Mouse (Mus musculus): Measurements from ENCODE around the gene Gm43191. TPM values are rescaled to one million over a fixed set of nuclear protein-coding genes. Genes with fewer than 3 reads are reported as not detected.

The Gm43191 gene
- polyA plus RNA-seq, 1 experiment from 2014 or later, result not detected

DNA sequence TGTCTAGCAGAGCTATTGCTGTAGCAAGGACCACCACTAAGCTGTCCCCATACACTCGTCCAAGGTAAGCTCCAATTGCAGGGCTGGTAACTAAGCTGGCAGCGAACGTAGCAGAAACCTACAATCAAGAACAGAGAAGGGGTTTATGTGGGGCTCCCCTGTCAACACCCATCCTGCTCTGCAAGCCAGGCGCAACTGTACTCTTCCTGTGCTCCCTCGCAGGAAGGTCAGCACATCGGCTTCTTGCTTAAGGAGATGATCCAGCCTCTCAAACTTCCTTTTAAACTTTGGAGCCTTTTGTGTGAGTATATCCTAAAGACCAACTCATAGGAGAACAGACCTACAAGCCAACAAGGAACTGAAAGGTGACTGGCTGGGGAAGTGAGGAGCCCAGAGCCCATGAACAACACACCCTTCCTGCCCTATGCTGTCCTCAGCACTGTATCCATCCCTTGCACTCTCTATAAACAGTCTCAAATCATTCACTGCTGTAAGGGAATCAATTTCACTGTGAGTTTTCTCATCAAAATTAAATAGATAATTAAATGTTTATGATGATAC lies 39.2 kb downstream of the Gm43191 start:
- DNase-seq (ENCODE audit: low spot score) (no peak), ATAC-seq (ENCODE audit: insufficient number of reproducible peaks, low FRiP score, low TSS enrichment, low read depth) (no peak)
- H3K36me3 ChIP-seq (ENCODE audit: control insufficient read depth, insufficient read depth, low read length), result peaks cover 30% of the 10 kb centered on the region; the same call in 1 of the 2 replicates
- H3K9me3 ChIP-seq (ENCODE audit: control insufficient read depth, low read length), result no peaks in the 10 kb centered on the region
- no peak overlapping the region for H3K4me2 ChIP-seq (ENCODE audit: low read depth, severe bottlenecking)
- 89% methylated on average over 6 of the region's 6 CpGs for WGBS
- no peaks in the 10 kb centered on the region for H3K27me3 ChIP-seq (ENCODE audit: control insufficient read depth, insufficient read depth, low read length)
- H3K4me1 ChIP-seq (ENCODE audit: control insufficient read depth, insufficient read depth, low read length), result no peaks in the 10 kb centered on the region
- H3K9ac ChIP-seq (ENCODE audit: low read length), result no peak overlapping the region
- no peak overlapping the region for H3K4me3 ChIP-seq (ENCODE audit: low read depth, low read length)
- H3K27ac ChIP-seq (replicated peaks; ENCODE audit: low read depth, low read length), result no peak overlapping the region

DNA sequence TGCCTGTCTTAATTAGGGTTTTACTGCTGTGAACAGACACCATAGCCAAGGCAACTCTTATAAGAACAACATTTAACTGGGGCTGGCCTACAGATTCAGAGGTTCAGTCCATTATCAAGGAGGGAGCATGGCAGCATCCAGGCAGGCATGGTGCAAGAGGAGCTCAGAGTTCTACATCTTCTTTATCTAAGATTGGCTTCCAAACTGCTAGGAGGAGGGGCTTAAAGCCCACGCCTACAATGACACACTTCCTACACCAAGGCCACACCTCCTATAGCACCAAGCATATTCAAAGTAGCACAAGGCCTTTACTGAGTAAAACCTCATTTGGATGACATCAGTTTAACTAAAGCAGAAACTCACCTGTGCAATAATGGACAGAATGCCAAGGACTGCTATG lies 41.0 kb downstream of the Gm43191 start:
- no peak for ATAC-seq (ENCODE audit: insufficient number of reproducible peaks, low FRiP score, low TSS enrichment, low read depth)

DNA sequence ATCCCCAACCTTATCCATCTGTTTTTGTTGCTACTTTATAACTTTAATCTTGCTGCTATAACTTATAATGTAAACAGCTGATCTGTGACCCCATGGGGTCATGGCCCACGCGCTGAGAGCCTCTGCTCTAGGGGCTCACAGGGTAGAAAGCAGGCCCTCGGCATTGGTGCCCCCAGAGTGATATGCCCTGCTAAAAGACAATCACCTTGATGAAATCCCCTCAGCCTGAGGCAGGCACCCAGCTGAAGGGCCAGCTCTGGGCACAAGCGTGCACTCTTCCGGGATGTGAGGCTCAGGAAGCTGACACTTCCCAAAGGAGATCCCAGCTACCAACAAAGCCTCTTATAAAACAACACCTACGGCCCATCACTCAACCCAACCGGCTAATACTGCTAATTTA lies 42.5 kb downstream of the Gm43191 start:
- DNase-seq (ENCODE audit: low spot score), result no peak
- WGBS, result 90% methylated on average over 7 of the region's 7 CpGs

More for the DNA sequence above, 41.0 kb downstream of the Gm43191 start:
- H3K4me2 ChIP-seq (ENCODE audit: low read depth, severe bottlenecking), result no peak overlapping the region
- no peaks in the 10 kb centered on the region for H3K9me3 ChIP-seq (ENCODE audit: control insufficient read depth, low read length)
- H3K9ac ChIP-seq (ENCODE audit: low read length), result no peak overlapping the region
- H3K27ac ChIP-seq (replicated peaks; ENCODE audit: low read depth, low read length), result no peak overlapping the region
- H3K36me3 ChIP-seq (ENCODE audit: control insufficient read depth, insufficient read depth, low read length), result peaks cover 26% of the 10 kb centered on the region; the same call in 1 of the 2 replicates
- WGBS, result 88% methylated on average over 1 of the region's 1 CpGs
- no peaks in the 10 kb centered on the region for H3K27me3 ChIP-seq (ENCODE audit: control insufficient read depth, insufficient read depth, low read length)
- H3K4me3 ChIP-seq (ENCODE audit: low read depth, low read length), result no peak overlapping the region
- H3K4me1 ChIP-seq (ENCODE audit: control insufficient read depth, insufficient read depth, low read length), result no peaks in the 10 kb centered on the region
- DNase-seq (ENCODE audit: low spot score), result no peak

DNA sequence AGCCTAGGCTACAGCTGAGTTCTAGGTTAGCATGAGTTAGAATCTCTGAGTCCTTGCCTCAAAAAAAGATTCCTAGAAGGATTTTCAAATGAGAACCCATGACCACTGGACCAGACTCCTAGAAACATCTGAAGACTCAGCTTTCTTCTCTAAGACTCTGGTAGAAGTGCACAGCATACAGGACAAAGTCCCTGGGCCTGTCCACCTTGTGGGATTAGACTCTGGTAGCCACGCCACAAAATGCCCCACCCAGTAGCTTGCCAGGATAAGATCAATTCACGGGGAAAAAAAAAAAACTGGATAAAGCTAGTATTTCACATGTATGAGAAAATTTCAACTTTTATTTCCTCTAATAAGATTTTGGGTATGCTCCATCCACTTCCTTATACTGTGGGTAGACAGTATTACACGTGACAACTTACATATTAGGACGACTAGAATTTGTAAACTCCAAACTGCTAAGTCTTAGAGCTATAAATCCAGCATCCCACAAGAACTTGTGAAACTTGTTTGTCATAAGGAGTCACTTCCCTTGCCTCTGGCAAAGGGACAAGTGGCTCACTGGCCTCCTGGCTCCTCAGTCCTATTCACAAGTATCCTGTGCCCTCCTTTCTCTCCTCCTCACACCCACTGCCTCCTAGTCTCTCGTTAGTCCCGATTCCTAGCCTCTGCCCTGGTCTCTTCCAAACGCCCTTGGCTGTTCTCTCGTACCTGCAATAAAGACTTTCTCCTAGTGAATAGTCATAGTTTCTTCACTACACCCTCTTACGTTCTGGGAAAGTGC lies 43.2 kb downstream of the Gm43191 start:
- H3K4me2 ChIP-seq (ENCODE audit: low read depth, severe bottlenecking), result no peak overlapping the region
- H3K27me3 ChIP-seq (ENCODE audit: control insufficient read depth, insufficient read depth, low read length), result no peaks in the 10 kb centered on the region
- DNase-seq (ENCODE audit: low spot score), result no peak
- H3K27ac ChIP-seq (replicated peaks; ENCODE audit: low read depth, low read length), result no peak overlapping the region
- WGBS, result 87% methylated on average over 9 of the region's 9 CpGs
- H3K9me3 ChIP-seq (ENCODE audit: control insufficient read depth, low read length), result no peaks in the 10 kb centered on the region
- no peak overlapping the region for H3K9ac ChIP-seq (ENCODE audit: low read length)
- H3K4me3 ChIP-seq (ENCODE audit: low read depth, low read length), result no peak overlapping the region
- no peaks in the 10 kb centered on the region for H3K4me1 ChIP-seq (ENCODE audit: control insufficient read depth, insufficient read depth, low read length)
- H3K36me3 ChIP-seq (ENCODE audit: control insufficient read depth, insufficient read depth, low read length), result peaks cover 22% of the 10 kb centered on the region; the same call in 1 of the 2 replicates
- ATAC-seq (ENCODE audit: insufficient number of reproducible peaks, low FRiP score, low TSS enrichment, low read depth), result no peak

More for the DNA sequence above, 42.5 kb downstream of the Gm43191 start:
- Histone ChIP-seq H3K27ac (replicated peaks; ENCODE audit: low read depth, low read length) (no peak overlapping the region), H3K4me3 (ENCODE audit: low read depth, low read length) (no peak overlapping the region), H3K4me1 (ENCODE audit: control insufficient read depth, insufficient read depth, low read length) (no peaks in the 10 kb centered on the region), H3K9me3 (ENCODE audit: control insufficient read depth, low read length) (no peaks in the 10 kb centered on the region), H3K9ac (ENCODE audit: low read length) (no peak overlapping the region), H3K4me2 (ENCODE audit: low read depth, severe bottlenecking) (no peak overlapping the region), H3K27me3 (ENCODE audit: control insufficient read depth, insufficient read depth, low read length) (no peaks in the 10 kb centered on the region), H3K36me3 (ENCODE audit: control insufficient read depth, insufficient read depth, low read length) (peaks cover 26% of the 10 kb centered on the region; the same call in 1 of the 2 replicates)
- ATAC-seq (ENCODE audit: insufficient number of reproducible peaks, low FRiP score, low TSS enrichment, low read depth), result no peak

DNA sequence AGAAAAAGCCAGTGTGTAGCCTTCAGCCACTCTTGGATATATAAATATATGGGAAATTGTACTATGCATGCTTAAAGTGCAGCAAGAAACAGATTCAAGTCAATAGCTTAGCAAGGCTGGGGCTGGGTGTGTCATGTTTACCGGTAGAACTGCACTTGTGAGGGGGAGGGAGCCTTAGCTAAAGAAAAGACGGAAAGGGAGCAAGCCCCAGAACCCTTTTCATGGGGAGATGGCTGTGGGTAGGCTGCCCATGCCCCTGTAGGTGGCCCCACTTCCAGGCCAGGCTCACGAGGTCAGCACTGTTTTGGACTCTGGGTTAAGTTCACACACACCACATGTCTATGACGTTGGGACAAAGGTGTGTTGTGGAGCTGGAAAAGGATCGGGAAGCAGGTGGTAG lies 45.3 kb downstream of the Gm43191 start:
- whole genome bisulfite sequencing, result 84% methylated on average over 5 of the region's 5 CpGs
- peaks cover 17% of the 10 kb centered on the region; the same call in 1 of the 2 replicates for H3K36me3 ChIP-seq (ENCODE audit: control insufficient read depth, insufficient read depth, low read length)
- H3K4me2 ChIP-seq (ENCODE audit: low read depth, severe bottlenecking), result no peak overlapping the region
- no peak overlapping the region for H3K4me3 ChIP-seq (ENCODE audit: low read depth, low read length)
- H3K4me1 ChIP-seq (ENCODE audit: control insufficient read depth, insufficient read depth, low read length), result no peaks in the 10 kb centered on the region
- no peak overlapping the region for H3K27ac ChIP-seq (replicated peaks; ENCODE audit: low read depth, low read length)
- no peak overlapping the region for H3K9ac ChIP-seq (ENCODE audit: low read length)
- no peaks in the 10 kb centered on the region for H3K27me3 ChIP-seq (ENCODE audit: control insufficient read depth, insufficient read depth, low read length)
- ATAC-seq (ENCODE audit: insufficient number of reproducible peaks, low FRiP score, low TSS enrichment, low read depth), result no peak
- no peak for DNase-seq (ENCODE audit: low spot score)
- H3K9me3 ChIP-seq (ENCODE audit: control insufficient read depth, low read length), result no peaks in the 10 kb centered on the region

DNA sequence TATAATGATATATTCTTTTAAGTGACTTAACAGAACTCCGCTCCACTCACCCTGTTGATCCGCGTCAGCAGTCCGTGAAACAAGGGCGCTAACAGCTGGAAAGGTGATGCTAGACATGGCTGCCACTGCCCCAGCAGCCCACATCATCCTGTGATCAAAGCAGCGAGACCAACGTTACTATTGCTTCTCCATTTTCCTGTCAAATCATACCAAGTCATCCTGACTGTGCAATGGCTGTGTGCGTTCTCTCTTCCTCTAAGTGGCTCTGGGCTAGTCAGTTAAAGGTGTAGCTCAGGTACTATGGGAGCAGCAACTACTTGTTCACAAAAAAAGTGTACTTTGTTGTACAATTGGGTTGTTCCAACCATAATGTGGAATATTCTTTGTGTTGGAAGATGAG lies 46.2 kb downstream of the Gm43191 start:
- H3K9me3 ChIP-seq (ENCODE audit: control insufficient read depth, low read length), result no peaks in the 10 kb centered on the region

DNA sequence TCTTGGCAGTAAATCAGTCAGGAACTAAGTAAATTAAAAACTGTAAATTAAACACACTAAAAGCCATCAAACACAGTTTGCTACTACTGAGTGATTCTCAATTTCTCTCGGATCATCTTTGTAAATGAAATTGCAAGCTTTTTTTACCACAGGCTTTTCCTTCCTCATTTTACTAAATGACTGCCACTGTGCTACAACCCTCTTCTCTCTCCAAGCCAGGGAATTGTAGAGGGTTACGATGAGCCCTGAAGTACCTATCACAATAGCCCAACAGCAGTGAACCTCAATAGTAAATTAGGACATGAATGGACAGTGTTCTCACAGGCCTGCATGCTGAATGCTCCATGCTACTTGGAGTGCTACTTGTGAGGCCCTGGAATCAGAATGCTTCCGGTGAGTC lies 47.0 kb downstream of the Gm43191 start:
- 95% methylated on average over 3 of the region's 3 CpGs for WGBS
- no peak for DNase-seq (ENCODE audit: low spot score)

More for the DNA sequence above, 46.2 kb downstream of the Gm43191 start:
- Histone ChIP-seq H3K27ac (replicated peaks; ENCODE audit: low read depth, low read length) (no peak overlapping the region), H3K4me2 (ENCODE audit: low read depth, severe bottlenecking) (no peak overlapping the region), H3K27me3 (ENCODE audit: control insufficient read depth, insufficient read depth, low read length) (no peaks in the 10 kb centered on the region), H3K9ac (ENCODE audit: low read length) (no peak overlapping the region), H3K36me3 (ENCODE audit: control insufficient read depth, insufficient read depth, low read length) (peaks cover 10% of the 10 kb centered on the region; the same call in 1 of the 2 replicates), H3K4me3 (ENCODE audit: low read depth, low read length) (no peak overlapping the region), H3K4me1 (ENCODE audit: control insufficient read depth, insufficient read depth, low read length) (no peaks in the 10 kb centered on the region)
- DNase-seq (ENCODE audit: low spot score) (no peak), ATAC-seq (ENCODE audit: insufficient number of reproducible peaks, low FRiP score, low TSS enrichment, low read depth) (no peak)
- WGBS, result 94% methylated on average over 8 of the region's 8 CpGs

DNA sequence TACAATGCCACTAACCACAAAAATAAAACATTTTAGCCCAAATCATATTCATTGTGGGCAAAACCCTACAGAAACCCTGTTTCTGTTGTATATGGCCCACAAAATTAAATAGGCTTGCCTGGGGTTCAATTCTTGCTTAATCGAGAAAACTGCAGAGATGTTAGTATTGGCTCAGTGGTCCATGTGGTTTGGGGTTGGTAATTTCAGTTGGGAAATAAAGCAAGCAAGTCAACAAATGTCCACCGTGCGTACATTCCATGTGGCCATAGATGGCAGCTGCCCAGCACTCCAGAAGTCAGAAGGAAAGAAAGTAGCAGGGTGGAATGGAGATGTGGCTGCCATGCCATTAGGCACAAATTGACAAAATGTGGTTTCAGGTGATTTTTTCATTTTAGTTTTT lies 48.1 kb downstream of the Gm43191 start:
- WGBS, result 93% methylated on average over 3 of the region's 3 CpGs
- peaks cover 6% of the 10 kb centered on the region; the same call in 1 of the 2 replicates for H3K36me3 ChIP-seq (ENCODE audit: control insufficient read depth, insufficient read depth, low read length)
- no peak for DNase-seq (ENCODE audit: low spot score)

More for the DNA sequence above, 47.0 kb downstream of the Gm43191 start:
- no peaks in the 10 kb centered on the region for H3K9me3 ChIP-seq (ENCODE audit: control insufficient read depth, low read length)
- no peak overlapping the region for H3K4me2 ChIP-seq (ENCODE audit: low read depth, severe bottlenecking)
- H3K27ac ChIP-seq (replicated peaks; ENCODE audit: low read depth, low read length), result no peak overlapping the region
- peaks cover 10% of the 10 kb centered on the region; the same call in 1 of the 2 replicates for H3K36me3 ChIP-seq (ENCODE audit: control insufficient read depth, insufficient read depth, low read length)
- no peak overlapping the region for H3K4me3 ChIP-seq (ENCODE audit: low read depth, low read length)
- H3K4me1 ChIP-seq (ENCODE audit: control insufficient read depth, insufficient read depth, low read length), result no peaks in the 10 kb centered on the region
- no peak overlapping the region for H3K9ac ChIP-seq (ENCODE audit: low read length)
- ATAC-seq (ENCODE audit: insufficient number of reproducible peaks, low FRiP score, low TSS enrichment, low read depth), result no peak
- H3K27me3 ChIP-seq (ENCODE audit: control insufficient read depth, insufficient read depth, low read length), result no peaks in the 10 kb centered on the region

More for the DNA sequence above, 48.1 kb downstream of the Gm43191 start:
- Histone ChIP-seq H3K27me3 (ENCODE audit: control insufficient read depth, insufficient read depth, low read length) (no peaks in the 10 kb centered on the region), H3K4me1 (ENCODE audit: control insufficient read depth, insufficient read depth, low read length) (no peaks in the 10 kb centered on the region), H3K9ac (ENCODE audit: low read length) (no peak overlapping the region), H3K4me2 (ENCODE audit: low read depth, severe bottlenecking) (no peak overlapping the region), H3K27ac (replicated peaks; ENCODE audit: low read depth, low read length) (no peak overlapping the region), H3K9me3 (ENCODE audit: control insufficient read depth, low read length) (no peaks in the 10 kb centered on the region), H3K4me3 (ENCODE audit: low read depth, low read length) (no peak overlapping the region)
- no peak for ATAC-seq (ENCODE audit: insufficient number of reproducible peaks, low FRiP score, low TSS enrichment, low read depth)

All from limb, embryonic 11.5 days (tissue).